ENCODE assay signal across 10 mouse cellular contexts in the genomic region with DNA sequence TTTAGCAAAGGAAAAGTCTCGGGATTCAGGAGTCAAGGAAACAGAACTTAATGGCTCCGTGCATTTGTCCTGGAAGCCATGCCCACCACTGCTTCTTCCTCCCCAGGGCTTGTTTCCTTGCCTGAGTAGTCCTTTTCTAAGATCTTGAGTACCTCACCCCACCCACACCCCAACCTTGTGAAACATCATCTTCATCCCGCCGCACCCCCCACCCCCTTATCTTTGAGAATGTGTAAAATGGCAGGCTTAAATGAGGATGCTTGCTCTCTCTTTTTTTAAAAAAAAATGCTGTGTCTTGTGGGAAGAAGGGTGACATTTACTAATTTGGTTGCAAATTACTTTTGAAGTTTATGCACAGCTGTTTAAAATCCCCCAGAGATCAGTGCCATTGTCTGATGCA. TPM values are rescaled to one million over a fixed set of nuclear protein-coding genes. Genes with fewer than 3 reads are reported as not detected.
DNase-seq lines count a peak whose midpoint lies in the region; ATAC-seq and TF ChIP-seq lines count a peak whose summit lies in the region.
"Had no signal": no experiment of that assay in that cellular context is flagged by ENCODE, and none has a peak within 500 bp of the region (broad histone marks: within the 10 kb centered on the region; RNA-seq: fewer than 3 reads in every experiment).

No protein-coding gene starts in this region.

- no peak for TF ChIP-seq POLR2A in lung, adult 2 months (IDR thresholded peaks at IDR 0.05; ENCODE audit: borderline replicate concordance, extremely low read depth, low read depth, low read length)

- H3K36me3 ChIP-seq in forebrain, embryonic 14.5 days (ENCODE audit: control insufficient read depth, insufficient read depth, low read length) = no peaks in the 10 kb centered on the region
- H3K36me3 ChIP-seq in midbrain, embryonic 10.5 days = no peaks in the 10 kb centered on the region

- WGBS in lung, adult 2 months = 40% methylated on average over 4 of the region's 4 CpGs
- WGBS in forebrain, embryonic 14.5 days = 33% methylated on average over 4 of the region's 4 CpGs
- 37% methylated on average over 4 of the region's 4 CpGs for WGBS in midbrain, embryonic 10.5 days

- H3K9ac ChIP-seq in forebrain, embryonic 14.5 days (ENCODE audit: low read length) = no peak overlapping the region
- H3K9ac ChIP-seq: liver, embryonic 14.5 days had no signal

- H3K27ac ChIP-seq in forebrain, embryonic 14.5 days (ENCODE audit: low read depth, low read length) = no peak overlapping the region
- no peak overlapping the region for H3K27ac ChIP-seq in midbrain, embryonic 10.5 days (replicated peaks)
- H3K27ac ChIP-seq: liver, embryonic 14.5 days had no signal

- no peak for DNase-seq in lung, adult 2 months
- no peak for DNase-seq in lung, postnatal 4 days
- peak; percentile 6 for DNase-seq in forebrain, embryonic 14.5 days (ENCODE audit: low spot score)
- no peak for DNase-seq in midbrain, embryonic 10.5 days (ENCODE audit: low spot score)
- peak; percentile 80 for DNase-seq in thymus, postnatal 14 days
- no peak for DNase-seq in left cerebral cortex, adult 8-10 months (ENCODE audit: low spot score in 2 of 2)
- no peak for DNase-seq in adrenal gland, adult 18-20 months (ENCODE audit: low spot score in 2 of 2)
- DNase-seq in kidney, postnatal 36 days = no peak
- DNase-seq: kidney, postnatal 25 days had no signal

- H3K9me3 ChIP-seq in forebrain, embryonic 14.5 days (replicated peaks; ENCODE audit: control insufficient read depth, low read length) = no peaks in the 10 kb centered on the region
- H3K9me3 ChIP-seq in midbrain, embryonic 10.5 days (replicated peaks) = no peaks in the 10 kb centered on the region

- peak overlapping the region; percentile 29 for H3K4me3 ChIP-seq in lung, adult 2 months (replicated peaks; ENCODE audit: extremely low read depth, low read depth, low read length)
- no peak overlapping the region for H3K4me3 ChIP-seq in forebrain, embryonic 14.5 days (ENCODE audit: low read depth, low read length)
- peak overlapping the region; percentile 62 for H3K4me3 ChIP-seq in midbrain, embryonic 10.5 days

- H3K4me2 ChIP-seq in forebrain, embryonic 14.5 days (ENCODE audit: low read length) = no peak overlapping the region

- no peaks in the 10 kb centered on the region; the same call in 1 of the 2 replicates for H3K4me1 ChIP-seq in lung, adult 2 months (ENCODE audit: control insufficient read depth, insufficient read depth, low read length)
- peaks cover 2% of the 10 kb centered on the region; the same call in 1 of the 2 replicates for H3K4me1 ChIP-seq in forebrain, embryonic 14.5 days (ENCODE audit: control insufficient read depth, insufficient read depth, low read length)
- H3K4me1 ChIP-seq in midbrain, embryonic 10.5 days = peaks cover 25% of the 10 kb centered on the region

- peaks cover 38% of the 10 kb centered on the region; the same call in 1 of the 2 replicates for H3K27me3 ChIP-seq in forebrain, embryonic 14.5 days (replicated peaks; ENCODE audit: control insufficient read depth, insufficient read depth, low read length)
- H3K27me3 ChIP-seq in midbrain, embryonic 10.5 days (ENCODE audit: low read depth, poor library complexity, severe bottlenecking) = peaks cover 81% of the 10 kb centered on the region

- no peak for ATAC-seq in forebrain, embryonic 14.5 days

- TF ChIP-seq CTCF in lung, adult 2 months (IDR thresholded peaks at IDR 0.05; ENCODE audit: insufficient read depth, low read length) = no peak

RNA-seq across cellular contexts. Expression of gene Prkcq, which starts 1.6 kb away (rescaled TPM):
- 2.8 and 3.8 TPM in 2 replicates for polyA plus RNA-seq in lung, adult 2 months (2012; rRNA removed)
- polyA plus RNA-seq in forebrain, embryonic 14.5 days (2014; fragmentation: Nextera tagmentation; extraction: Ambion mirVana) = 3.0 and 4.0 TPM in 2 replicates
- 1.8 and 2.0 TPM in 2 replicates for polyA plus RNA-seq in midbrain, embryonic 10.5 days (2016; fragmentation: Nextera tagmentation; extraction: Ambion mirVana)
- total RNA-seq in left cerebral cortex, adult 8-10 months (2022) = 10 to 100 TPM in 1 of 4 experiments, 1 to 10 TPM in 3; 8.2 to 11.4 (median 9.3) TPM
- total RNA-seq in adrenal gland, adult 18-20 months (2021) = 1 to 10 TPM; 1.1 to 1.8 TPM

Comparison
In these comparisons a context has a peak if more than half of its experiments do, and no peak if none do; other contexts are left out.
1. DNase-seq: peak in forebrain, embryonic 14.5 days (single experiment) and thymus, postnatal 14 days (single experiment); none in lung, adult 2 months (single experiment), lung, postnatal 4 days (0 of 2), midbrain, embryonic 10.5 days (single experiment), left cerebral cortex, adult 8-10 months (0 of 2), adrenal gland, adult 18-20 months (0 of 2) and kidney, postnatal 36 days (0 of 2).